Mouse (Mus musculus) liver, adult 10 weeks (tissue): ENCODE data around the gene Rbfox1. TPM values are rescaled to one million over a fixed set of nuclear protein-coding genes. Genes with fewer than 3 reads are reported as not detected.

Experiments
- polyA plus RNA-seq: library from polyadenylated mRNA; stranded (reverse); fragments of 350-450 nt; fragmentation: Illumina TruSeq; extraction: RNeasy Lipid Tissue Mini Kit (QIAGEN cat#74804); gene quantifications from one replicate; pipeline ENCODE4 v1.2.3, GENCODE M21; 2014; ENCODE audit warnings: low read depth, low replicate concordance

Gene Rbfox1
- not detected for polyA plus RNA-seq

GRCm38 (mm10) chr16:5884746-5885689, at the start of gene Rbfox1:
Gene Rbfox1 (plus strand): TSS chr16:5885355.

